Mouse (Mus musculus): ENCODE measurements at regions not wholly inside any gene's neighbourhood (a gene's known extent, or its start where the extent isn't known, plus 50 kb on each side); places are given as distances from the start of the nearest gene placed in this dataset.

GRCm38 (mm10) chr1:22222836-22223235, 261.1 kb upstream of the Kcnq5 start:
- Histone ChIP-seq H3K36me3 (ENCODE audit: insufficient read depth) (no peaks in the 10 kb centered on the region), H3K4me1 (ENCODE audit: insufficient read depth) (no peaks in the 10 kb centered on the region), H3K4me2 (no peak overlapping the region), H3K9me3 (ENCODE audit: low read depth, low read length) (no peaks in the 10 kb centered on the region), H3K9ac (no peak overlapping the region), H3K27ac (ENCODE audit: low read depth) (no peak overlapping the region), H3K27me3 (ENCODE audit: insufficient read depth, low read length) (no peaks in the 10 kb centered on the region), H3K4me3 (ENCODE audit: low read depth, low read length) (no peak overlapping the region)
- TF ChIP-seq CTCF (IDR thresholded peaks at IDR 0.05; ENCODE audit: low read depth) = no peak
- DNase-seq (no peak), ATAC-seq (ENCODE audit: insufficient read depth) (no peak)
- 31% methylated on average over 1 of the region's 1 CpGs for WGBS

DNA sequence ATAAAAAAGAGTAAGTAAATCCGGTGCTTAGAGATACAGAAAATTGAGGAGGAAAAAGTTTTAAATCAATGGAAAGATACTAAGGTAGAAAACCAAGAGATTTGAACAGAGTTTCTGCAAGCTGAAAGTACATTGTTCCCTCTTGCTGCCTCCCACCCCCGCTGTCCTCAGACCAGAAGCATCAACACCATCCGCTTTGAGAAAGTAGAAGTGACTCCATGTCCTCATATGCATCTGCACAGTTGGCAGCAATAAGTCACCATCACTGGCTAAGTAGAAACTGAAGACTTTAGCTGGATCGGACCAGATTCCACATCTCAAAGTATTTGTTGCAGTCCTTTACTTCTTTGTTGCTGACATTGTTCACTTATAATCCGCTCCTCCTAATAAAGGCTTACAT, 250.1 kb upstream of the Kcnq5 start:
- Histone ChIP-seq H3K27ac (ENCODE audit: low read depth) (no peak overlapping the region), H3K9ac (no peak overlapping the region), H3K36me3 (ENCODE audit: insufficient read depth) (no peaks in the 10 kb centered on the region), H3K4me1 (ENCODE audit: insufficient read depth) (no peaks in the 10 kb centered on the region), H3K4me3 (ENCODE audit: low read depth, low read length) (no peak overlapping the region), H3K9me3 (ENCODE audit: low read depth, low read length) (no peaks in the 10 kb centered on the region), H3K4me2 (no peak overlapping the region), H3K27me3 (ENCODE audit: insufficient read depth, low read length) (no peaks in the 10 kb centered on the region)
- no peak for ATAC-seq (ENCODE audit: insufficient read depth)
- WGBS = 90% methylated on average over 5 of the region's 5 CpGs
- no peak for DNase-seq
- TF ChIP-seq CTCF (IDR thresholded peaks at IDR 0.05; ENCODE audit: low read depth) = no peak

DNA sequence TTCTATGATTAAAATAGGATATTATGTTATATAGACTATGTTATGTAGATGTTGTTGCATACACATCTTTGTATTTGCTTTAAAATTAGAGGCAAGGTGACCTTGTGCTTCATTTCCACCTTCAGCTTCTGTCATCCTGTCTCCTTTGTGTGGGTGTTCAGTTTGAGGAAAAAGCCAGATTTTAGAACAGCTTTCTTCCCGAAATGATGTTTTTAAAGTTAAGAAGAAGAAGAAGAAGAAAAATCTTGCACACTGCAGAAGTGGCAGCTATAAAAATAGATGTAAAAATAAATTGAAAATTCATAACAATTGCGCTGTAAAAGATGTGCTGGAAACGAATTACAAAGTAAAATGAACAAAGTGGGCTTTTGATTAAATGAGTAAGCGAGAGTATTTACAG, 249.5 kb upstream of the Kcnq5 start:
- no peak overlapping the region for H3K4me2 ChIP-seq
- DNase-seq = no peak
- no peaks in the 10 kb centered on the region for H3K27me3 ChIP-seq (ENCODE audit: insufficient read depth, low read length)
- no peak overlapping the region for H3K9ac ChIP-seq
- H3K27ac ChIP-seq (ENCODE audit: low read depth) = no peak overlapping the region
- ATAC-seq (ENCODE audit: insufficient read depth) = no peak
- H3K4me1 ChIP-seq (ENCODE audit: insufficient read depth) = no peaks in the 10 kb centered on the region
- TF ChIP-seq CTCF (IDR thresholded peaks at IDR 0.05; ENCODE audit: low read depth) = no peak
- H3K36me3 ChIP-seq (ENCODE audit: insufficient read depth) = no peaks in the 10 kb centered on the region
- H3K9me3 ChIP-seq (ENCODE audit: low read depth, low read length) = no peaks in the 10 kb centered on the region
- 81% methylated on average over 4 of the region's 4 CpGs for WGBS
- H3K4me3 ChIP-seq (ENCODE audit: low read depth, low read length) = no peak overlapping the region

- Histone ChIP-seq H3K4me2 (no peak overlapping the region), H3K9ac (no peak overlapping the region), H3K27ac (ENCODE audit: low read depth) (no peak overlapping the region), H3K4me3 (ENCODE audit: low read depth, low read length) (no peak overlapping the region), H3K27me3 (ENCODE audit: insufficient read depth, low read length) (no peaks in the 10 kb centered on the region), H3K9me3 (ENCODE audit: low read depth, low read length) (no peaks in the 10 kb centered on the region), H3K36me3 (ENCODE audit: insufficient read depth) (no peaks in the 10 kb centered on the region), H3K4me1 (ENCODE audit: insufficient read depth) (no peaks in the 10 kb centered on the region)
- no peak for DNase-seq
- TF ChIP-seq CTCF (IDR thresholded peaks at IDR 0.05; ENCODE audit: low read depth) = no peak
- WGBS = 77% methylated on average over 6 of the region's 6 CpGs
- no peak for ATAC-seq (ENCODE audit: insufficient read depth)
These were observed 248.9 kb upstream of the Kcnq5 start for GRCm38 (mm10) chr1:22210621-22211020.

- ATAC-seq (ENCODE audit: insufficient read depth) (no peak), DNase-seq (no peak)
- 83% methylated on average over 2 of the region's 2 CpGs for WGBS
- no peak overlapping the region for H3K9ac ChIP-seq
- H3K9me3 ChIP-seq (ENCODE audit: low read depth, low read length) = no peaks in the 10 kb centered on the region
- no peaks in the 10 kb centered on the region for H3K4me1 ChIP-seq (ENCODE audit: insufficient read depth)
- H3K4me2 ChIP-seq = no peak overlapping the region
- no peaks in the 10 kb centered on the region for H3K27me3 ChIP-seq (ENCODE audit: insufficient read depth, low read length)
- no peak for TF ChIP-seq CTCF (IDR thresholded peaks at IDR 0.05; ENCODE audit: low read depth)
- no peaks in the 10 kb centered on the region for H3K36me3 ChIP-seq (ENCODE audit: insufficient read depth)
- no peak overlapping the region for H3K27ac ChIP-seq (ENCODE audit: low read depth)
- no peak overlapping the region for H3K4me3 ChIP-seq (ENCODE audit: low read depth, low read length)
These were observed 246.5 kb upstream of the Kcnq5 start for GRCm38 (mm10) chr1:22208287-22208686.

DNA sequence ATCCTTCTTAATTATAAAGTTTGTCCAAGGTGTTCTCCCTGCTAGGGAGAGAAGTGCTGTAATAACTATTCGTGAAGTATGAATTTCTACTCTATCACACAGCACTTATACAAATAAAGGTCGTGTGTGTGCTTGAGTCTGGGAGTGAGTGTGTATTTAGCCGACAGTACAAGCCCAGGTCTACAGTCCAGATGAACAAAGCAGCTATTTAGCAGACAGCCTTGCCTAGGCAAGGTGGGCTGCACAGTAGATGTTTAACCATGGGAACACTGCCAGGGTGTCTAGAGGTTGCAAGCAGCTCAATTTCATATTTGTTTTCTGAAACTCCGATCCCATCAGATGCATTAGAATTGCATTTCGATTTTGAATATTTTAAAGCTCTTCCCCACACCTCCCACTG, 245.2 kb upstream of the Kcnq5 start:
- H3K27ac ChIP-seq (ENCODE audit: low read depth) = no peak overlapping the region
- no peaks in the 10 kb centered on the region for H3K4me1 ChIP-seq (ENCODE audit: insufficient read depth)
- WGBS = 51% methylated on average over 5 of the region's 5 CpGs
- ATAC-seq (ENCODE audit: insufficient read depth) (peak; percentile 98), DNase-seq (peak; percentile 63)
- peak overlapping the region; percentile 23; the same call in 1 of the 2 replicates for H3K4me2 ChIP-seq
- no peaks in the 10 kb centered on the region for H3K27me3 ChIP-seq (ENCODE audit: insufficient read depth, low read length)
- no peaks in the 10 kb centered on the region for H3K9me3 ChIP-seq (ENCODE audit: low read depth, low read length)
- H3K36me3 ChIP-seq (ENCODE audit: insufficient read depth) = no peaks in the 10 kb centered on the region
- H3K4me3 ChIP-seq (ENCODE audit: low read depth, low read length) = no peak overlapping the region
- no peak overlapping the region for H3K9ac ChIP-seq
- TF ChIP-seq CTCF (IDR thresholded peaks at IDR 0.05; ENCODE audit: low read depth) = no peak

DNA sequence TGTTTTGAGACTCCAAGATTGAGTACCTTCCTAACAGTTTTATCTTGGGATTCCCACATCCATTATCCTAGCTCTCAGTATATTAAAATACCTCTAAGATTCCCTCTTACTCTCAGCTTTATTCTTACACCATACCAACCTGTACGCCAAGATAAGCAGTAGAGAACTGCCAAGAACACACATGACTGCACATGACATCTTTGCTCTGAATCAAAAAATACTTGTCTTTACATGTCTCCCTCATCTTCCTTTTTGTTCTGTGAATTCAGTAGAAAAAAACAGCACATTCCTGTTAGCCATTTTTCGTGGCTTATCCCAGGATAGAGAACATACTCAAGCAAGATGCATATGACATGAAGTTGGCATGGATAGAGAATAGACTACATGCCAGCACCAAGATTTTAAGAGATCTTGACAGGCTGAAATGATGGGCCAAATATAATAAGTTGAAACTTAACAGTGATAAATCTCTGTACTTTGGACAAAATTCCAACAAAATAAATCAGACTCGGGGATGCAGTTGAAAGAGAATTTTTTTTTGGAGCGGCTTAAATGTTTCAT, 206.0 kb upstream of the Kcnq5 start:
- H3K4me2 ChIP-seq = no peak overlapping the region
- no peaks in the 10 kb centered on the region for H3K4me1 ChIP-seq (ENCODE audit: insufficient read depth)
- no peaks in the 10 kb centered on the region for H3K9me3 ChIP-seq (ENCODE audit: low read depth, low read length)
- WGBS = 71% methylated on average over 4 of the region's 4 CpGs
- H3K9ac ChIP-seq = no peak overlapping the region
- no peak overlapping the region for H3K27ac ChIP-seq (ENCODE audit: low read depth)
- no peaks in the 10 kb centered on the region for H3K27me3 ChIP-seq (ENCODE audit: insufficient read depth, low read length)
- H3K36me3 ChIP-seq (ENCODE audit: insufficient read depth) = no peaks in the 10 kb centered on the region
- no peak overlapping the region for H3K4me3 ChIP-seq (ENCODE audit: low read depth, low read length)
- no peak for TF ChIP-seq CTCF (IDR thresholded peaks at IDR 0.05; ENCODE audit: low read depth)
- ATAC-seq (ENCODE audit: insufficient read depth) (no peak), DNase-seq (peak; percentile 6)
